Mouse (Mus musculus) cerebral cortex, adult 2 months (tissue): ENCODE measurements around the gene Nf1.

Experiments
- WGBS: fragments of 180-500 bp; shearing (Covaris S2); methylation state at CpG from one replicate; pipeline ENCODE4 v1.1.7; 2018; 5-methylcytosine and 5-hydroxymethylcytosine counted together

The Nf1 gene

DNA sequence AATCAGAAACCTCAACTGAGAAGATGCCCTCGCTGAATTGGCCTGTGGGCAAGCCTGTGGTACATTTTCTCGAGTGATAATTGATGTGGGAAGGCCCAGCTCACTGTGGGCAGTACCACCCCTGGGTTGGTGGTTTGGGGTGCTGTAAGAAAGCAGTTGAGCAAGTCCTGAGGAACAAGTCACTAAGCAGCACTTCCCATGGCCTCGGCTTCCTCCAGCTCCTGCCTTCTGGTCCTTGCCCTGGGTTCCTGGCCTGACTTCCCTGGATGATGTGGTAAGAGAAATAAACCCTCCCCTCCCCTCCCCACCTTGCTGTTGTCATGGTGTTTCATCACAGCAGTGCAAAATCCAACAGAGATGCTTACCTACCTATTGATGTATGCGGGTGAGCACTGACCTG lies 11.4 kb upstream of the Nf1 start:
- WGBS: 93% methylated on average over 4 of the region's 4 CpGs

DNA sequence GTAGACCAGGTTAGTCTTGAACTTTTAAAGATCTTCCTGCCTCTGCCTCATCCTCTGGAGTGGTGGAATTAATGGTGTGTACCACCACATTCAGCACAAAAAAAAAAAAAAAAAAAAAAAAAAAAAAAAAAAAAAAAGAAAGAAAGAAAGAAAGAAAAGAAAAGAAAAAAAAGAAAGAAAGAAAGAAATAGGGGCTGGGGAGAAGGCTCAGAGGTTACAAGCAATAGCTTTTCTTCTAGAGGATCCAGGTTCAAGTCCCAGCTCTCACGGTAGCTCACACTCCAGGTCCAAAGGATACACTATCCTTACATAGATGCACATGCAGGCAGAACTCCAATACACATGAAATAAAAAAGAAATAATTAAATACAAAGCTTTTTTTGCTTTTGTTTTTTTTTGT lies 9.9 kb upstream of the Nf1 start:
- WGBS: 98% methylated on average over 1 of the region's 1 CpGs

DNA sequence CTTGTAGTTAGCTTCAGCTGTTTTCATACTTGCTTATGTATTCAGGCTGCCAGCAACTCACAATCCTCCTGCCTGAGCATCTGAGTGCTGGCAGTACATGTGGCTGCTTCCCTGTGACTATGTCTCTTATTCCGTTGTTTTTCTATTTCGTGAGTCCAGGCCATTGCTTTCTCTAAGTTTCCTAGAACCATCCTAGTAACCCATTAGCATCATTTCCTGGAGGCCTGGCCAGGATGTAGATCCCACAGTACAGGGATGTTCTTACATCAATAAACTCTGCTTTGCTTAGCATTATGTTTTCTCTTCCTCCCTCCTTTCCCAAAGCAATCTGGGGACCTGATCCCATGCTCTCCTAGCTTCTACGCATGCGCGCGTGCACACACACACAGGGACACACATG lies 4.4 kb upstream of the Nf1 start:
- 80% methylated on average over 6 of the region's 6 CpGs for WGBS

DNA sequence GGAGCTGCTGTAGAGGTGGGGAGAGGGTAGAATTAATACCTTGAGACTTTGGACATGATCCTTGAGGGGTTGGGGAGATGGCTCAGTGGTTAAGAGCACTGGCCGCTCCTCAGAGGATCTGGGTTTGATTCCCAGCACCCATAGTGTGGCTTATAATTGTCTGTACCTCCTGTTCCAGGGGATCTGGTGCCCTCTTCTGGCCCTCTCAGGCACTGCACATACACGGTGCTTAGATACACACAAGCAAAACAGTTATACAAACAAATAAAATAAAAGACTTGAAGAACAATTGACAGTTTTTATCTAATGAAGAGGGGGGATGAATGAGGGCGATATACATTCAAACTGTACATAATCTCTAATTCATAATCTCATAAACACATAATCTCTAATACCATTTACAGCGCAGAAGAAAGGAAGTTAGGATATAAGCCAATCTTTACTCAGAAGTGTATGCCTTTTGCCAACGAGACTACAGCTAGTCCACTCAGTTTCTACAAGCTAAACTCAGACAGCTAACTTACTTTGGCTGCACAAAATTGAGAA lies 2.7 kb upstream of the Nf1 start:
- WGBS: 96% methylated on average over 5 of the region's 5 CpGs

DNA sequence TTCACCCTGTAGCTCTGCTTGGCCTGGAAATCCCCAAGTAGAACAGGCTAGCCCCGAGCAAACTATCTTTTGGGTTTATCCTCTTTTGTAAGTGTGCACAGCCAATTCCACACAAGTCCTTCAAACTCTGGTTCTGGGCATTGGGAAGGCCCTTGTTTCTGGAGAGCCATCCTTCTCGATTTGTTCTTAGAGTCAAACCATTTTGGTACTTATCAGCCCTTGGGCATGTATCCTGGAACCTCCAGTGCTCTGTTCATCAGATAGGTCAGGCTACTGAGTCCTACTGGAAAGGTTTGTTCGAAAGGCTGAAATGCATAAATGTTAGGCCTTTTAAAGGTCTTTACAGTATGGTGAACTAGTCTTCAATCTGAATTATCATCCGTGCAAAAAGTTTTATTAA lies 872 bp upstream of the Nf1 start:
- 55% methylated on average over 4 of the region's 4 CpGs for WGBS

DNA sequence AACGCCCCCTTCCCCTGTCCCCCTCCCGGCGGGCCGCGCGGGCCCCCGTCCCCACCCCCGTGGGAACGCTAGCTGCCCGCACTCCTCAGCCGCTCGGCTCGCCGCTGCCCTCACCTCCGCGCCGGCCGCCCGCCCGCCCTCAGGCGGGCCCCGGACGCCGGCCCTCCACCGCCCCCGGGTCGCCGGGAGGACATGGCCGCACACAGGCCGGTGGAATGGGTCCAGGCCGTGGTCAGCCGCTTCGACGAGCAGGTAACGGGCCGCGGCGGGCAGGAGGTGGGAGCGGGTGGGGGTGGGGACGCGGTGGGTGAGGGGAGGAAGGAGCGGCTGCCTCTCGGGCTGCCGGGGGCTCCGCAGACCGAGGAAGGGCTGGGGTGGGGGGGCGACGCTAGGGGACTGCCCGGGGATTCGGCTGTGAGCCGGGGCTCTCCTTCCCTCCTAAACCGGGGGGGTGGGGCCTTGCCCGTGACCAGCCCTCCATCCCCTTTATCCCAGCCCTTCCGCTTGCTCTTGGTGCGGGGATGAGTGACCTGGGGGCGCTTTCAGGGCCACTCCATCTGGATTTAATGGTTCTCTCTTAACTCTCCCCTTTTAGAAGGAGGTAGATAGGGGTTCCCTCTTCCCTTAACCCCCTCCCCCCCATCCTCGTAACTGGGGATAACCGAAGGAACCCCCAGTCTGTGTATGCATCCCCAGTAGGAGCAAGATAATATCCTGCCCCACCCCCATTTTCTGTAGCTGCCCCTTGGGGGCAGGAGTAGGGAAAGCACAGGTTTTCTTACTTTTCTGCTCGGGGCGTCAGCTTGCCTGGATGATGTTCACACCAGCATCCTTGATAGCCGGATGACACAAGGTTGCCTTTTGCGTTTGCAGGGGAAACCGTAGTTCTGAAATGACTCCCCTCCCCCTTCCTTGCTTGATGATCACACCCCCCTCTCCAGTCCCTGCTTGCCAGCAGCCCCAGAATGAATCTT lies 602 bp downstream of the Nf1 start:
- WGBS: under 1% methylated on average over 48 of the region's 63 CpGs

DNA sequence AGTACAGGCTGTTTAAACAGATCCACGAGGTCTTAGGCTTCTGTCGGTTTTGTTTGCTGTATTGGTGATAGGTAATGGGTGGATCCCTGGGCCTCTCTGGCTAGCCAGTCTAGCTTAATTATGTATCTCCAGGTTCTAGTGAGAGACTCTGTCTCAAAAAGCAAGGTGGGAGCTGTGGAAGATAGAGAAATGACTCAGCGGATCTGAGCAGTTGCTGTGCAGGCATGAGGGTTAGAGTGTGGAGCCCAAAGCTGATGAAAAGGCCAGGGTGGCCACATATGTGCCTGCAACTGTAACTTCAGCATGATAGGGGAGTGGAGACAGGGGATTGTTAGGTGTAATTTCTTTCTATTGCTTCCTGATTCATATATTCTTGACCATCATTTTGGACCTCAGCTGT lies 17.5 kb downstream of the Nf1 start:
- WGBS: 76% methylated on average over 3 of the region's 3 CpGs

DNA sequence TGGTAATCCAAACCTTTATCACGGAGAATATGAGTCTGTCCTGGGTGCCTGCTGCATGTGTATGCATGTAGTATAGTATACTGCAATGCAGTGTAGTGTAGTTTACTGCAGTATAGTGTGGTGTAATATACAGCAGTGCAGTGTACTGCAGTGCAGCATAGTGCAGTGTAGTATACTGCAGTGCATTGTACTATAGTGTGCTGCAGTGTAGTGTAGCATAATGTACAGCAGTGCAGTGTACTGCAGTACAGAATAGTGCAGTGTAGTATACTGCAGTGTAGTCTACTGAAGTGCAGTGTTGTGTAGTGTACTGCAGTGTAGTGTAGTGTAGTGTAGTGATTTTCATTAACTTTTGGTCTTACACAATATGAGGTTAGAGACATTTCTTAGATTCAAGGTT lies 17.9 kb downstream of the Nf1 start:
- 95% methylated on average over 1 of the region's 1 CpGs for WGBS

DNA sequence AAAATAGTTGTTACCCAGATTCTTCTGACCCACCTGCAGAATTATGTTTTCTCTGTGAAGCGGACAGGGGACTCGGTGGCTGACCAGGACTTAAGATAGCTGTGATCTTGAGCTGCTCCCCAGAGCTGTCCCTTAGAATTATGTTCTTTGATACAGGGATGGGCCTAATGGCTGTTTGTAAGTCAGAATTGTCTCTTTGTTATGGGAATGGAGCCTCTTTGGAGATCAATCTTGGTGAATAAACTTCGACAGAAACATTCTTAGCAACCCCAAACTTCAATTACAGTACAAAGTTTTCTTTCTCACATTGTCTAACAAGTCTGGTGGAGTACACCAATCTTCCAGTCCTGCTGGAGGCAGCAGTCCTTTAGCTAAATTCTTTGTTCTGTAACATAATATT lies 25.5 kb downstream of the Nf1 start:
- 84% methylated on average over 3 of the region's 3 CpGs for WGBS

DNA sequence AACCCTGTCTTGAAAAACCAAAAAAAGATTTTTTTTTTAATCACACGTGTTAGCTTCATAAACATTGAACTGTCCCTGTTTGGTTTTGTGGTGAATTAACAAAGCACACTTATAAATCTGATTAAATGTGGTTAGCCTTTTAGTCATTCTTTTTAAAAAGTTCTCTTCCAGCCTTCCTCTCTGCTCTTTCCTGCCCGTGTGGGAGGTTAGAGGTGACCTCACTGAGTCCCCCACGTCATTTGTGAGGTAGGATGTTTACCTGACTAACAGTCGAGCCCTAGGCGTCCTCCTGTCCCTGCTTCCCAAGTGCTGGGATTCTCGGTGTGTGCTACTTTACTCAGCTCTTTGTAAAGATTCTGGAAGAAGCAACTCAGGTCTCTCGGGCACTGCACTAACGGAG lies 26.8 kb downstream of the Nf1 start:
- WGBS: 68% methylated on average over 8 of the region's 8 CpGs

DNA sequence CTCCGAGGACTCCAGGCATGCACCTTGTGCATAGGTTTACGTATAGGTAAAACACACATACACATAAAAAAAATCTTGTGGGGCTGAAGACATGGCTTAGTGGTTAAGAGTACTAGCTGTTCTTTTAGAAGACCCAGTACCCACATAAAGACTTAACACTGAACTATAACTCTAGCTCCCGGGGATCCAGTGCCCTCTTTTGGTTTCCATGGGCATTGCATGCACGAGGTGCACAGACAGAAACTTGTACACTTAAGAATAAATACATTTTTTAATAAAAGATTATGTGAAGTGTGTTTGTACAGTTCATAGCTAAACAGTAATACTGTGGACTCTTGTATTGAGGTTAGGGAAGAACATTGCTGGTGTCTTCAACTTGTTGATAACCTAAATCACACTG lies 33.5 kb downstream of the Nf1 start:
- WGBS: 94% methylated on average over 4 of the region's 4 CpGs

DNA sequence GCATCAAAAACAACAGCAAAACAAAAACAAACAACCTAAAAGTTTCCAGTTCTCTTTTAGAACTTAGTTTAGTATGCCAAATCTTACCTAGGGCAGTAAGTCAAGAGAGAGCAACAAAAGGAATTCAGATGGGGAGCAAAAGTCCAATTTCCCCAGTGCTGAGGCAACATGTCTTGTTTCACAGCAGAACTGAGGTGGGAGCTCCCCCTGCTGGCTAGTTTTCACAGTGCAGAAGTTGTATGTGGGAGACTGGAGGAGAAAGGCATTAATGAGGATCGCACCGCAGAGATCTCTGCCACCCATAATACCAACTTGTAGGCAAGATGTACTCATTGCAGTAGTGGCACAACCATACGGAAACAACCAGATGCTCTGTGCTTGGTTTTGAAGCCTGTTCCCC lies 58.8 kb downstream of the Nf1 start:
- 35% methylated on average over 3 of the region's 3 CpGs for WGBS

DNA sequence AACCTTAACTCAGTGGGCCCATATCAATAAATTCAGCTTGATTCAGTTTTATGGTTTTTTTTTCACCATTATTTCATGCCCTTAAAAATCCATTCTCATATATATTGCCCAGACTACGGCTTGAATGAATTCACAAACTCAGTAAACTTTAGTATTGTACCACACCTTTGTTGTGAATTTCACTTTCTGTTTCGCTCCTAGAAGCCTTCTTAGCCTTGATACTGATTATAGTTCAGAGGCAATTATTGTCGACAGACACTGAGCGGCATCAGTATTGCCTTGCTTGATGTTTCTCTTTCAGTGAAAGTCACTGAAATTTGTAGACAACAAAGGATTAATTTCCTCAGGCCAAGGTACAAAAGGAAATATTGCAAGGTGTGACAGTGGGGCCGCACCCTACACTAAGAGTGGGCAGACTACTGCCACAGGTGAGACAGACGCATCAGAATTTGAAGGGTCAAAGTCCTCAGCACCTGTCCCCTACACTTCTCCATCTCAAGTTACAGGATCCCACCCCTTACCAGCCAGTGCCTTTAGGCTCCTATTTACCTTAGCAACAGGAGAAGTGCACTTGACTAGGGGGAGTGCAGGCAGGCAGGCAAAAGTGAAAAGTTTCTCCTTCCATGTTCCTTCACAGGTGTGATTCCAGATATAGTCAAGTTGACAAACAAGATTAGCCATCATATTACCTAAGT lies 64.3 kb downstream of the Nf1 start:
- WGBS: 96% methylated on average over 6 of the region's 6 CpGs

DNA sequence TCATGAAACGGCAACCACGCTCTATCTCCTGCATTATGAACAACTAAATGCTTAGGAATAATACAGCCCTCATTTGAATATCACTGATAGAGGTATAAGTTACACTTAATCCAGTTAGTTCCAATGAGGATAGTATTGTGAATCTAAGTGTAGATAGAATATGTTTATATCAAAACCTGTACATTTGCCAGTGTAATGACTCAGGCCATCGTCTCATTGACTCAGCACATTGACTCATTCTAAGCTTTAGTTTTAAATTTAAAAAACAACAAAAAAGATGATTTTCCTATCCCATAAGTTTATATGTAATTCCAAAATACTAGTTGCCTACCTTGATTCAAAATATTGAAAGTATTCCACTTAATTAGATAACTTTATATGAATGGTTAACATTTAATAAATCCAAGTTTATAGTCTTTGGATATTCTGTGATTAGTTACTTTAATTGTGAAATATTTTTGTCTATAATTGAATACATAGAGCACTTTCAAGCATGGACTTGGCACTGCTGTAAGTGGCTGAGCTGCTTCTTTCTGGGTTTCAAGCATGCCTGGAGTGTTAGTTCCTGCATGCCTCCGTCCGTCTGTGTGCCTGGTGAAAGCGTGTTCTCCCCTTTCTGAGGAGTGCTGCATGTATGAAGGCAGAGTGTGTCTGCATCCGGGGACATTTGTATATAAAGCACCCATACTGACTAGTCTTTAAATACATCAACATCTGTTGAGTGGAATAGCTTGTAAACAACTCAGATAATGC lies 74.4 kb downstream of the Nf1 start:
- WGBS: 79% methylated on average over 7 of the region's 7 CpGs

DNA sequence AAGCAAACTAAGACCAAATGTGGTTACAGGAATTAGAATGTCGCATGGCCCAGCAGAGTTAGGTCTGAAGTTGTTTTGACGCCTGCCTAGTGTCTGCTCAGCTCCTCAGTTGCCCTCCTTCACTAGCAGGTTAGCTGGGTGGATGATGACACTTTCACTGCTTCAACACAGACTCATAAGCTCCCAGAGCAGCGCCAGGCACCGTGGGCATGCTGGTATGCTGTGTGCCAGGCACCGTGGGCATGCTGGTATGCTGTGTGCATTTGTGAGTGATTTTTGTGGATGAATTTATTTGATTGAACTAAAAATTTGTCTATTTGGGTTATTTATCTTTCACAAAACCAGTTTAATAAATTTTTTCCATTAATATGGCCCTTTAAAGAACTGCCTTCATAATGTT lies 83.0 kb downstream of the Nf1 start:
- WGBS: 74% methylated on average over 5 of the region's 5 CpGs

DNA sequence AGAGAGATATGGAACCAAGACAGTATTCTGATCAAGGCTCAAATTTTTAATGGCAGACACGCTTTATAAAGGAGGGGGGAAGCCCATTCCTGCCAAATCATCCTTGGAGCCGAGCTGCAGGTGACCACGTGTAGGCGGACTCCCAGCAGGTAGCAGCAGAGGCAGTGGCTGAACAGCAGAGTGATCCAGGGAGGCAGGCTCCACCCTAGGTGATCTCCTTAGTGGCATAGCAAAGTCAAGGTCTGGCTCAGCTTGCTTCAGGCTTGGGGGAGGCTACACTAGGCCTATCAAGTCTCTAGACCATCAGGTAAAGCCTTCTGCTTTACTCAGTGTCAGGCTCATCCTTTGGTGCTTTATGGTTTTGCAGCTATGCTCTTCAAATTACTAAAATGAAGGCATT lies 87.1 kb downstream of the Nf1 start:
- WGBS: 76% methylated on average over 4 of the region's 4 CpGs

DNA sequence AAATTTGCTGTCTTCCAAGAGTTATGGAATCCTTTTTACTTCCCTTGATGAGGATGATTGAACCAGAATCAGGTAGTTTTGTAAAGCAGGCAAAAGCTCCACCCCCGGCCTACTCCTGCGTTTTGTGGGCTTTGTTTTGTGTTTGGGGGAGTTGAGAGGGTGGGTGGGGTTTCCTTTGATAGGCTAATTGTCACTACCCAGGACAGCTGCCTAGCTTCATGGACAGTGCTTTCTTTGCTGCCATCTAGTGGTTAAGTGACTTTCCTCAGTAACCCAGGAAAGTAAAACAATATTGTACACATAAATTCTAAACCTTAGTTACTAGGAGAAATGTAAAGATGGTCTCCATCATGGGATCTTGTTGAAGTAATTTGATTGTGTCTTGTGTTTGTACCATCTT lies 88.1 kb downstream of the Nf1 start:
- 9% methylated on average over 2 of the region's 2 CpGs for WGBS

DNA sequence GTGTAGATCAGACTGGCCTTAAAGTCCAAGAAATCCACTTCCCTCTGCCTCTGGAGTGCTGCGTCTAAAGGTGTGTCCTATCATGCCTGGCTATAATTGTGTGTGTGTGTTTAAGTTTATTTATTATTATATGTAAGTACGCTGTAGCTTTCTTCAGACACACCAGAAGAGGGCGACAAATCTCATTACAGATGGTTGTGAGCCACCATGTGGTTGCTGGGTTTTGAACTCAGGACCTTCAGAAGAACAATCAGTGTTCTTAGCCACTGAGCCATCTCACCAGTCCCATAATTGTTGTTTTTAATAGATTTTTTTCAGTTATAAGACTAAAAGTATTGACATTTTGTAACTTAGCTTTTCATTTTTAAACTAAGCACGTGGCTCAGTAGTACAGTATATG lies 95.8 kb downstream of the Nf1 start:
- 88% methylated on average over 4 of the region's 4 CpGs for WGBS

DNA sequence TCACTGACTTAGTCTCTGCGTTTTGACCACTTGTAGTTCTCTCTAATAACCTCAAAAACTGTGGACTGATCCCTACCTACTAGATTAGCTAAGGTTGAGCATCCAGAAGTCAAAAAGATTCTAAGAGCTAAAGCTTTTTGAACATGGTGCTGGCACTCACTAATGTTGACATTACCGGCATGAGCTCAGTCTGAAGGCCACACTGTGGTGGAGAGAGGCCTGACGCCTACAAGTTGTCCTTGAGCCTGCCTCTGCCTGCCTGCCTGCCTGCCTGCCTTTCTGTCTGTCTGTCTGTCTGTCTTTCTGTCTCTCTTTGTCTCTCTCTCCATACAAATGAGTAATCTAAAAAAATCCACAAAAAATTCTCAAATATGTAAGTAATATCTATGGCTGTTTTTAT lies 118.4 kb downstream of the Nf1 start:
- whole genome bisulfite sequencing: 71% methylated on average over 3 of the region's 3 CpGs

DNA sequence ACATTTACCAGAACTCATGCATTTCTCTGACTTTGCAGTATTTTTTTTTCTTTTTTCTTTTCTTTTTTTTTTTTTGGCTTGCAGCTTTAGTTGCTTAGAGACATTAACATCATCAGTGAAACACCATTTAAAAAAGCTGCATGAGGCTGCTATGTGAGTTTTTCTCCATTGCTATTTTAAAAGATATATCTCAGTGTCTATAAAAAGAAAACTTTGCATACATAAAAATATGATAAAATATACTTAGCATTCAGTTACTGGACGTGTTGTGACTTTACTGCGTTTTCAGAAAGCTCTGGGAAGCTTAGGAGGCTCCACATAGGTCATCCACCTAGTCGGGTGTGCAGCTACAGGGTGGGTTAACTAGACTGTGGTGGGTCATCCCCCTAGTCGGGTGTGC lies 120.4 kb downstream of the Nf1 start:
- 38% methylated on average over 4 of the region's 4 CpGs for WGBS

DNA sequence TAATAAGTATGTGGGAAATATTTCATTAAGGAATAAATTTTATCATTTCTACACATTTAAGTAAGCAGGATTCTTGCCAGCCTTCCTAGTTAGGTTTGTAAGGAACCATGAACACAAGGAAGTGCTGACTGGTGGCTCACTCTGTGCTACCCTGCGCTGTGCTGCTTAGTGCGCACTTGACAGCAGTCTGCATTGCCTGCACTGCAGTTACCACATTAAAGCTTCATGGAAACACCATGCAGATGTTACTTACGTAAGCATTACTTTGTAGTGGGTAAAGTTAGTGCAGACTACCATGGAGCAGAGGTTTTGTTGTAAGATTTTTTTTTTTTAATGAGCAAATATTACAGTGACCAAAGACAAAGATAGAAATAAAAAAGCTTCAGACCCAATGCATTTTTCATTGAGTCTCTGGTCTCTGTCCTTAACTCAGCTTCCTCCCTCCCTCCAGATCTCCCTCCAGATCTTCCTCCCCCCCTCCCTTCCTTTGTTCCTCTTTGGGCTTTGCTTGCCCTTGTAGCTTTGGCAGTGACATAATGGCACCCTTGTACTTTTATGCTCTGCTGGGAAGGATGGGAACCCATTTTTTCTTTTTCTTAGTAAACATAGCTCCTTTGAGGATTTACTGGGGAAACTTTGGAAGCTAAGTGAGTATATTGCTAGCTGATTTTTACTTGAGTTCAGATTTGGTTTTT lies 121.4 kb downstream of the Nf1 start:
- WGBS: 51% methylated on average over 3 of the region's 3 CpGs

DNA sequence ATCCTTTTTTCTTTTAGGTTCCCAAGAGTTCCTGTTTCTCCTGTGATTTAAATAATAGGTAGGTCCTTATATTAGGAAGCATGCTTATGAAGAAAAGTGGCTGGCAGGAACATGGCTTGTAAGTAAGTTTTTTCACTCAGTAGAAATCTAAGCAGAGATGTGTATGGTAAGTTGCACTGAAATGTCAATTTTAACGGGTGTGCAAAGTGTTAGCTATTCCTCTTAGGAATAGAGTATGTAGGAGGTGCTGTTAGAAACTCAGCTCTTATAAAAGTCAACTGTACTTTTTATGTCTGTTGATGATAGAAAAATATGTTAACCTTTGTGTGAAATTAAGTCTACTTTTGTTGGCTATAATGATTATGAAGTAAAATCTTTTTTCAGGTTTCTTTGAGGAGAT lies 128.6 kb downstream of the Nf1 start:
- 34% methylated on average over 1 of the region's 1 CpGs for WGBS
